Mouse (Mus musculus): ENCODE data around the gene Islr2. TPM values are rescaled to one million over a fixed set of nuclear protein-coding genes. Genes with fewer than 3 reads are reported as not detected.

The Islr2 gene
- polyA plus RNA-seq, 1 experiment = 1.7 TPM

GRCm38 (mm10) chr9:58174818-58175251 is 29.3 kb downstream of the Islr2 start:
- H3K4me1 ChIP-seq (ENCODE audit: control insufficient read depth, insufficient read depth, low read length) = no peaks in the 10 kb centered on the region
- TF ChIP-seq POLR2A (IDR thresholded peaks at IDR 0.05; ENCODE audit: low read depth, low read length) (no peak), CTCF (conservative IDR thresholded peaks at IDR 0.05; ENCODE audit: insufficient read depth, insufficient read length, low read depth, low read length) (no peak)
- H3K36me3 ChIP-seq (ENCODE audit: control insufficient read depth, insufficient read depth, low read length) = no peaks in the 10 kb centered on the region
- no peaks in the 10 kb centered on the region for H3K27me3 ChIP-seq (replicated peaks; ENCODE audit: control insufficient read depth, insufficient read depth, low read length)
- no peak overlapping the region for H3K27ac ChIP-seq (ENCODE audit: insufficient read depth, low read depth, low read length)
- no peak overlapping the region for H3K4me3 ChIP-seq (ENCODE audit: insufficient read depth, low read depth, low read length)
- WGBS = 30% methylated on average over 5 of the region's 5 CpGs
- no peak for DNase-seq

- WGBS = 57% methylated on average over 2 of the region's 2 CpGs
- H3K27ac ChIP-seq (ENCODE audit: insufficient read depth, low read depth, low read length) = no peak overlapping the region
- H3K36me3 ChIP-seq (ENCODE audit: control insufficient read depth, insufficient read depth, low read length) = no peaks in the 10 kb centered on the region
- no peaks in the 10 kb centered on the region for H3K27me3 ChIP-seq (replicated peaks; ENCODE audit: control insufficient read depth, insufficient read depth, low read length)
- TF ChIP-seq CTCF (conservative IDR thresholded peaks at IDR 0.05; ENCODE audit: insufficient read depth, insufficient read length, low read depth, low read length) (no peak), POLR2A (IDR thresholded peaks at IDR 0.05; ENCODE audit: low read depth, low read length) (no peak)
- no peak overlapping the region for H3K4me3 ChIP-seq (ENCODE audit: insufficient read depth, low read depth, low read length)
- H3K4me1 ChIP-seq (ENCODE audit: control insufficient read depth, insufficient read depth, low read length) = no peaks in the 10 kb centered on the region
- DNase-seq = no peak
These were observed 31.3 kb downstream of the Islr2 start for GRCm38 (mm10) chr9:58172863-58173262.

- DNase-seq = no peak
- no peak for TF ChIP-seq CTCF (conservative IDR thresholded peaks at IDR 0.05; ENCODE audit: insufficient read depth, insufficient read length, low read depth, low read length)
- no peak for TF ChIP-seq POLR2A (IDR thresholded peaks at IDR 0.05; ENCODE audit: low read depth, low read length)
- WGBS = 84% methylated on average over 6 of the region's 6 CpGs
These were observed 34.7 kb downstream of the Islr2 start for GRCm38 (mm10) chr9:58169426-58169825.

GRCm38 (mm10) chr9:58168880-58169279 is 35.2 kb downstream of the Islr2 start:
- 79% methylated on average over 3 of the region's 3 CpGs for WGBS
- no peaks in the 10 kb centered on the region for H3K36me3 ChIP-seq (ENCODE audit: control insufficient read depth, insufficient read depth, low read length)
- no peak for DNase-seq
- no peaks in the 10 kb centered on the region for H3K27me3 ChIP-seq (replicated peaks; ENCODE audit: control insufficient read depth, insufficient read depth, low read length)
- TF ChIP-seq POLR2A (IDR thresholded peaks at IDR 0.05; ENCODE audit: low read depth, low read length) (no peak), CTCF (conservative IDR thresholded peaks at IDR 0.05; ENCODE audit: insufficient read depth, insufficient read length, low read depth, low read length) (no peak)
- no peaks in the 10 kb centered on the region for H3K4me1 ChIP-seq (ENCODE audit: control insufficient read depth, insufficient read depth, low read length)
- H3K27ac ChIP-seq (ENCODE audit: insufficient read depth, low read depth, low read length) = no peak overlapping the region
- no peak overlapping the region for H3K4me3 ChIP-seq (ENCODE audit: insufficient read depth, low read depth, low read length)

More at GRCm38 (mm10) chr9:58169426-58169825, 34.7 kb downstream of the Islr2 start:
- Histone ChIP-seq H3K4me1 (ENCODE audit: control insufficient read depth, insufficient read depth, low read length) (no peaks in the 10 kb centered on the region), H3K27me3 (replicated peaks; ENCODE audit: control insufficient read depth, insufficient read depth, low read length) (no peaks in the 10 kb centered on the region), H3K27ac (ENCODE audit: insufficient read depth, low read depth, low read length) (no peak overlapping the region), H3K4me3 (ENCODE audit: insufficient read depth, low read depth, low read length) (no peak overlapping the region), H3K36me3 (ENCODE audit: control insufficient read depth, insufficient read depth, low read length) (no peaks in the 10 kb centered on the region)

GRCm38 (mm10) chr9:58165779-58166178 is 38.3 kb downstream of the Islr2 start:
- DNase-seq = no peak
- Histone ChIP-seq H3K4me1 (ENCODE audit: control insufficient read depth, insufficient read depth, low read length) (no peaks in the 10 kb centered on the region), H3K4me3 (ENCODE audit: insufficient read depth, low read depth, low read length) (no peak overlapping the region), H3K27me3 (replicated peaks; ENCODE audit: control insufficient read depth, insufficient read depth, low read length) (no peaks in the 10 kb centered on the region), H3K36me3 (ENCODE audit: control insufficient read depth, insufficient read depth, low read length) (no peaks in the 10 kb centered on the region), H3K27ac (ENCODE audit: insufficient read depth, low read depth, low read length) (no peak overlapping the region)
- TF ChIP-seq POLR2A (IDR thresholded peaks at IDR 0.05; ENCODE audit: low read depth, low read length) (no peak), CTCF (conservative IDR thresholded peaks at IDR 0.05; ENCODE audit: insufficient read depth, insufficient read length, low read depth, low read length) (no peak)
- WGBS = 87% methylated on average over 1 of the region's 1 CpGs

GRCm38 (mm10) chr9:58163146-58163545 is 41.0 kb downstream of the Islr2 start:
- no peak for TF ChIP-seq POLR2A (IDR thresholded peaks at IDR 0.05; ENCODE audit: low read depth, low read length)
- TF ChIP-seq CTCF (conservative IDR thresholded peaks at IDR 0.05; ENCODE audit: insufficient read depth, insufficient read length, low read depth, low read length) = no peak
- DNase-seq = no peak

GRCm38 (mm10) chr9:58162173-58162572 is 41.9 kb downstream of the Islr2 start:
- no peaks in the 10 kb centered on the region for H3K27me3 ChIP-seq (replicated peaks; ENCODE audit: control insufficient read depth, insufficient read depth, low read length)
- H3K36me3 ChIP-seq (ENCODE audit: control insufficient read depth, insufficient read depth, low read length) = no peaks in the 10 kb centered on the region
- no peak overlapping the region for H3K27ac ChIP-seq (ENCODE audit: insufficient read depth, low read depth, low read length)
- H3K4me1 ChIP-seq (ENCODE audit: control insufficient read depth, insufficient read depth, low read length) = no peaks in the 10 kb centered on the region
- no peak for DNase-seq
- no peak overlapping the region for H3K4me3 ChIP-seq (ENCODE audit: insufficient read depth, low read depth, low read length)
- 89% methylated on average over 3 of the region's 3 CpGs for WGBS
- TF ChIP-seq CTCF (conservative IDR thresholded peaks at IDR 0.05; ENCODE audit: insufficient read depth, insufficient read length, low read depth, low read length) (no peak), POLR2A (IDR thresholded peaks at IDR 0.05; ENCODE audit: low read depth, low read length) (no peak)

More at GRCm38 (mm10) chr9:58163146-58163545, 41.0 kb downstream of the Islr2 start:
- Histone ChIP-seq H3K4me3 (ENCODE audit: insufficient read depth, low read depth, low read length) (no peak overlapping the region), H3K36me3 (ENCODE audit: control insufficient read depth, insufficient read depth, low read length) (no peaks in the 10 kb centered on the region), H3K27me3 (replicated peaks; ENCODE audit: control insufficient read depth, insufficient read depth, low read length) (no peaks in the 10 kb centered on the region), H3K4me1 (ENCODE audit: control insufficient read depth, insufficient read depth, low read length) (no peaks in the 10 kb centered on the region), H3K27ac (ENCODE audit: insufficient read depth, low read depth, low read length) (no peak overlapping the region)
- WGBS = 63% methylated on average over 5 of the region's 5 CpGs
